Mouse (Mus musculus) liver, embryonic 11.5 days (tissue): ENCODE data around the gene Dppa2. TPM values are rescaled to one million over a fixed set of nuclear protein-coding genes. Genes with fewer than 3 reads are reported as not detected.

Experiments
- ATAC-seq: fragments of 200-750 bp; cut with Nextera tagmentation; replicated peaks from 2 replicates; pipeline ENCODE4 v1.8.0; 2017; ENCODE audit warnings: moderate number of reproducible peaks, mild to moderate bottlenecking, moderate TSS enrichment, moderate library complexity; ENCODE audit not compliant: low FRiP score
- DNase-seq: peaks from one replicate; pipeline ENCODE4 v3.0.0-alpha.2; 2017; ENCODE audit warnings: low spot score
- H3K27ac ChIP-seq: fragments of 300-500 bp; sonication (generic); 2 replicates; pipeline ENCODE4 v1.5.1; 2014; ENCODE audit warnings: mild to moderate bottlenecking, low read depth, low read length, control low read depth
- H3K27me3 ChIP-seq: fragments of 300-500 bp; sonication (generic); replicated peaks from 2 replicates; pipeline ENCODE4 v1.6.1; 2014; ENCODE audit warnings: low read length, mixed read lengths; ENCODE audit not compliant: control insufficient read depth, insufficient read depth
- H3K36me3 ChIP-seq: fragments of 300-500 bp; sonication (generic); 2 replicates; pipeline ENCODE4 v1.6.1; 2014; ENCODE audit warnings: mild to moderate bottlenecking, low read length, moderate library complexity, mixed read lengths; ENCODE audit not compliant: control insufficient read depth, insufficient read depth
- H3K4me1 ChIP-seq: fragments of 300-500 bp; sonication (generic); replicated peaks from 2 replicates; pipeline ENCODE4 v1.6.1; 2014; ENCODE audit warnings: low read length, mixed read lengths; ENCODE audit not compliant: control insufficient read depth, insufficient read depth
- H3K4me2 ChIP-seq: fragments of 300-500 bp; sonication (generic); 2 replicates; pipeline ENCODE4 v1.6.1; 2014; ENCODE audit warnings: mild to moderate bottlenecking, control low read depth, moderate library complexity
- H3K4me3 ChIP-seq: fragments of 300-500 bp; sonication (generic); 2 replicates; pipeline ENCODE4 v1.5.1; 2014; ENCODE audit warnings: low read depth, low read length, control low read depth
- H3K9ac ChIP-seq: fragments of 300-500 bp; sonication (generic); 2 replicates; pipeline ENCODE4 v1.6.1; 2014; ENCODE audit warnings: low read depth, low read length, control low read depth
- H3K9me3 ChIP-seq: fragments of 300-500 bp; sonication (generic); 2 replicates; pipeline ENCODE4 v1.6.1; 2016; ENCODE audit warnings: low read length, inconsistent platforms, mixed read lengths; ENCODE audit not compliant: control insufficient read depth
- WGBS: fragments of 180-500 bp; shearing (Covaris S2); extraction: QIAGEN DNeasy Blood & Tissue Kit; methylation state at CpG from one replicate; pipeline ENCODE4 v1.1.7; 2014; 5-methylcytosine and 5-hydroxymethylcytosine counted together
- polyA plus RNA-seq: library from polyadenylated mRNA; unstranded; fragments of >200 nt; fragmentation: Nextera tagmentation; extraction: Ambion mirVana; gene quantifications from 2 replicates; pipeline ENCODE4 v1.2.1, GENCODE M21; 2014

Dppa2 gene
- polyA plus RNA-seq, 1 experiment from 2014 or later: 0.08 TPM

- 83% methylated on average over 8 of the region's 8 CpGs for WGBS
- DNase-seq (no peak), ATAC-seq (no peak)
- no peaks in the 10 kb centered on the region for H3K4me1 ChIP-seq
- H3K27ac ChIP-seq: no peak overlapping the region
- no peak overlapping the region for H3K4me2 ChIP-seq
- H3K9ac ChIP-seq: no peak overlapping the region
- no peaks in the 10 kb centered on the region for H3K27me3 ChIP-seq
- no peaks in the 10 kb centered on the region for H3K36me3 ChIP-seq
- H3K9me3 ChIP-seq: no peaks in the 10 kb centered on the region
- no peak overlapping the region for H3K4me3 ChIP-seq
These were observed 20.1 kb downstream of the Dppa2 start for GRCm38 (mm10) chr16:48323602-48324345.

- H3K4me2 ChIP-seq: no peak overlapping the region
- no peaks in the 10 kb centered on the region for H3K36me3 ChIP-seq
- H3K27ac ChIP-seq: no peak overlapping the region
- no peaks in the 10 kb centered on the region for H3K9me3 ChIP-seq
- DNase-seq (no peak), ATAC-seq (no peak)
- no peak overlapping the region for H3K9ac ChIP-seq
- no peaks in the 10 kb centered on the region for H3K27me3 ChIP-seq
- H3K4me3 ChIP-seq: no peak overlapping the region
- no peaks in the 10 kb centered on the region for H3K4me1 ChIP-seq
- WGBS: 56% methylated on average over 5 of the region's 5 CpGs
These were observed 23.2 kb downstream of the Dppa2 start for GRCm38 (mm10) chr16:48326903-48327302.

GRCm38 (mm10) chr16:48328420-48328819, 24.7 kb downstream of the Dppa2 start:
- H3K27ac ChIP-seq: no peak overlapping the region
- DNase-seq: no peak
- no peak overlapping the region for H3K4me2 ChIP-seq
- H3K36me3 ChIP-seq: no peaks in the 10 kb centered on the region
- no peak overlapping the region for H3K9ac ChIP-seq
- 84% methylated on average over 2 of the region's 2 CpGs for whole genome bisulfite sequencing
- no peak for ATAC-seq
- H3K27me3 ChIP-seq: no peaks in the 10 kb centered on the region
- no peaks in the 10 kb centered on the region for H3K9me3 ChIP-seq
- no peak overlapping the region for H3K4me3 ChIP-seq
- H3K4me1 ChIP-seq: no peaks in the 10 kb centered on the region

GRCm38 (mm10) chr16:48331822-48332221, 28.1 kb downstream of the Dppa2 start:
- ATAC-seq (no peak; the same call in 1 of the 2 replicates), DNase-seq (no peak)
- no peak overlapping the region for H3K4me2 ChIP-seq
- no peak overlapping the region for H3K27ac ChIP-seq
- no peaks in the 10 kb centered on the region for H3K36me3 ChIP-seq
- no peaks in the 10 kb centered on the region for H3K27me3 ChIP-seq
- H3K4me1 ChIP-seq: no peaks in the 10 kb centered on the region
- no peak overlapping the region for H3K9ac ChIP-seq
- no peak overlapping the region for H3K4me3 ChIP-seq
- 81% methylated on average over 3 of the region's 3 CpGs for WGBS
- H3K9me3 ChIP-seq: no peaks in the 10 kb centered on the region

GRCm38 (mm10) chr16:48335326-48335725, 31.6 kb downstream of the Dppa2 start:
- Histone ChIP-seq H3K9me3 (no peaks in the 10 kb centered on the region), H3K4me1 (no peaks in the 10 kb centered on the region), H3K27ac (no peak overlapping the region), H3K4me2 (no peak overlapping the region), H3K4me3 (no peak overlapping the region), H3K27me3 (no peaks in the 10 kb centered on the region), H3K36me3 (no peaks in the 10 kb centered on the region), H3K9ac (no peak overlapping the region)
- WGBS: 74% methylated on average over 4 of the region's 4 CpGs
- ATAC-seq: no peak
- DNase-seq: no peak

- DNase-seq (no peak), ATAC-seq (no peak)
- H3K4me1 ChIP-seq: no peaks in the 10 kb centered on the region
- no peak overlapping the region for H3K4me3 ChIP-seq
- H3K9me3 ChIP-seq: no peaks in the 10 kb centered on the region
- H3K4me2 ChIP-seq: no peak overlapping the region
- no peak overlapping the region for H3K9ac ChIP-seq
- H3K27me3 ChIP-seq: no peaks in the 10 kb centered on the region
- H3K36me3 ChIP-seq: no peaks in the 10 kb centered on the region
- H3K27ac ChIP-seq: no peak overlapping the region
- WGBS: 72% methylated on average over 2 of the region's 2 CpGs
These were observed 40.5 kb downstream of the Dppa2 start for GRCm38 (mm10) chr16:48344193-48344592.

GRCm38 (mm10) chr16:48347246-48347645, 43.5 kb downstream of the Dppa2 start:
- no peak overlapping the region for H3K9ac ChIP-seq
- no peaks in the 10 kb centered on the region for H3K36me3 ChIP-seq
- H3K27ac ChIP-seq: no peak overlapping the region
- H3K27me3 ChIP-seq: no peaks in the 10 kb centered on the region
- H3K4me2 ChIP-seq: no peak overlapping the region
- DNase-seq (no peak), ATAC-seq (no peak)
- H3K4me1 ChIP-seq: no peaks in the 10 kb centered on the region
- no peak overlapping the region for H3K4me3 ChIP-seq
- H3K9me3 ChIP-seq: no peaks in the 10 kb centered on the region
- WGBS: 83% methylated on average over 1 of the region's 1 CpGs

- ATAC-seq: no peak
- 77% methylated on average over 5 of the region's 5 CpGs for WGBS
These were observed 52.0 kb downstream of the Dppa2 start for GRCm38 (mm10) chr16:48355716-48356115.

GRCm38 (mm10) chr16:48356417-48356816, 52.7 kb downstream of the Dppa2 start:
- H3K36me3 ChIP-seq: no peaks in the 10 kb centered on the region
- H3K27me3 ChIP-seq: no peaks in the 10 kb centered on the region
- no peak for DNase-seq
- no peaks in the 10 kb centered on the region for H3K9me3 ChIP-seq
- no peak overlapping the region for H3K9ac ChIP-seq
- no peak overlapping the region for H3K27ac ChIP-seq
- WGBS: 91% methylated on average over 1 of the region's 1 CpGs
- no peak overlapping the region for H3K4me3 ChIP-seq
- no peak for ATAC-seq
- no peak overlapping the region for H3K4me2 ChIP-seq
- no peaks in the 10 kb centered on the region for H3K4me1 ChIP-seq

More at GRCm38 (mm10) chr16:48355716-48356115, 52.0 kb downstream of the Dppa2 start:
- DNase-seq: no peak
- no peaks in the 10 kb centered on the region for H3K9me3 ChIP-seq
- H3K27me3 ChIP-seq: no peaks in the 10 kb centered on the region
- no peak overlapping the region for H3K4me2 ChIP-seq
- no peak overlapping the region for H3K4me3 ChIP-seq
- H3K9ac ChIP-seq: no peak overlapping the region
- no peak overlapping the region for H3K27ac ChIP-seq
- H3K4me1 ChIP-seq: no peaks in the 10 kb centered on the region
- H3K36me3 ChIP-seq: no peaks in the 10 kb centered on the region
